Mouse (Mus musculus): ENCODE measurements around the gene Olfr576. TPM values are rescaled to one million over a fixed set of nuclear protein-coding genes. Genes with fewer than 3 reads are reported as not detected.

Gene Olfr576
- polyA plus RNA-seq, 2 experiments = not detected

DNA sequence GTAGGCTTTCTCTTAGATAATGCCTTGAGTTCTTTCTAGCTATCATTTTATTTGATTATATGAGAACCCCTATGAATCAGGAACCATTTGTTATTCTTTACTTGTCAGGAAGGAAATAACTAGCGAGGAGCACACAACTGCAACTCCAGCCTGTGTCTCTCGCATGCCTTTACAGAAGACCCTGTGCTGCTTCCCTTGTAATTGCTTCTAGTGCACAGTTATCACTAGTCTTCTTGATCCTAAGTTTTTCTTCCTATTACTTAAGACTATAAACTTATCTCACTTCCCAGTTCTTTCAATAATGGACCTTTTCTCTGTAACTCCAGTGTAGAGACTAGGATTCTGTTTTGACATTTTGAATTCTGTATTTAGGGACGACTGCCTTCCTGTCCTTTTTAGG is 4.3 kb upstream of the Olfr576 start:
- no peak for TF ChIP-seq POLR2A (IDR thresholded peaks at IDR 0.05; ENCODE audit: borderline replicate concordance, extremely low read depth, insufficient read depth, insufficient read length)
- no peak overlapping the region for H3K4me3 ChIP-seq (replicated peaks; ENCODE audit: low read length)
- ATAC-seq (ENCODE audit: low FRiP score, low read depth) = no peak
- H3K9me3 ChIP-seq (ENCODE audit: control insufficient read depth, low read length) = no peaks in the 10 kb centered on the region
- H3K4me2 ChIP-seq (replicated peaks; ENCODE audit: low read depth, low read length, severe bottlenecking) = no peak overlapping the region
- H3K27ac ChIP-seq (replicated peaks; ENCODE audit: low read depth, low read length) = no peak overlapping the region
- H3K27me3 ChIP-seq (ENCODE audit: control insufficient read depth, insufficient read depth, low read length) = no peaks in the 10 kb centered on the region
- 69% methylated on average over 3 of the region's 3 CpGs for WGBS
- H3K9ac ChIP-seq (ENCODE audit: low read depth, low read length, severe bottlenecking) = no peak overlapping the region
- H3K4me1 ChIP-seq (ENCODE audit: control insufficient read depth, insufficient read depth, low read length) = no peaks in the 10 kb centered on the region
- no peak for DNase-seq (ENCODE audit: low spot score)
- no peaks in the 10 kb centered on the region for H3K36me3 ChIP-seq (ENCODE audit: control insufficient read depth, insufficient read depth, low read length)

DNA sequence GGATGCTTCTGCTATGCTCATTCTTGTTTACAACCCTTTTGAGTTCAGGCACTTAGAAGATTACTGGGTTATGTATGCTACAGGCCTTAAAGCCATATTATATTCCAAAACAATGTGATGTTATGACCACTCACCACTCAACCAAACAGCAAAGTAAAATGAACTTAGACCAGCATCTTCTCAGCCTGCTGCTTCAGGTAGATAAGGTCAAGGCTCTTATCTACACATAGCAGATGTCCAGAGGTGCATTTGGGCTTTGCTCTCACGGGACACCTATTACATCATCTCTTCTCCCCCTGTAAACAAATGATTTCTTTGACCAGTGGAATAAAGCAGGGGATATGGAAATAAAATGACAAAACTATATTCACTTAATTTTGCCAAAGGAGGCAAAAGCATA is 3.9 kb upstream of the Olfr576 start, which contains the start of gene Olfr575:
TSS of gene Olfr575 (minus strand) at position 183 of the 400 bp plus-strand sequence.
- Histone ChIP-seq H3K27ac (replicated peaks; ENCODE audit: low read depth, low read length) (no peak within 1 kb of the TSS), H3K36me3 (ENCODE audit: control insufficient read depth, insufficient read depth, low read length) (no peaks in the 10 kb centered on the region), H3K4me2 (replicated peaks; ENCODE audit: low read depth, low read length, severe bottlenecking) (no peak within 1 kb of the TSS), H3K4me3 (replicated peaks; ENCODE audit: low read length) (no peak within 1 kb of the TSS), H3K27me3 (ENCODE audit: control insufficient read depth, insufficient read depth, low read length) (no peaks in the 10 kb centered on the region), H3K9me3 (ENCODE audit: control insufficient read depth, low read length) (no peaks in the 10 kb centered on the region), H3K4me1 (ENCODE audit: control insufficient read depth, insufficient read depth, low read length) (no peaks in the 10 kb centered on the region), H3K9ac (ENCODE audit: low read depth, low read length, severe bottlenecking) (no peak within 1 kb of the TSS)
- DNase-seq (ENCODE audit: low spot score) = no peak
- ATAC-seq (ENCODE audit: low FRiP score, low read depth) = no peak
- WGBS = 67% methylated on average over 1 of the region's 1 CpGs
- TF ChIP-seq POLR2A (IDR thresholded peaks at IDR 0.05; ENCODE audit: borderline replicate concordance, extremely low read depth, insufficient read depth, insufficient read length) = no peak

DNA sequence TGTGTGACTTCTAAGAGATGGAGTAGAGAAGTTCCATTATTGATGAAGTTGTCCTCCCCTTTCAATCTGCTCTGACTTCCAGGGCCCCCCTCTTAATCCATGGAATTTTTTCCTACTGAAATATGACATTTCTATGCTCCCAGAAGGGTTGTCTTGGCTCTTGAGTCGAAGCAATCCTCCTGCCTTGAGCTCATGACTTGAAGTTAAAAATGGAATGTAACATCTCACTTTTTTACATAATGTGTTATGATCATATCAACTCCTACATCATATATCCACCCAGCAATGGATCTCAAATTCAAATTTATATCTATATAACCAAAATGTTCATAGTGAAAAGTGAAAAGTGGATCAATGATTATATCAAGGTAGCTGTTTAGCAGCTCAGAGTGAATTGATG is 11.9 kb downstream of the Olfr576 start:
- no peak overlapping the region for H3K27ac ChIP-seq (replicated peaks; ENCODE audit: low read depth, low read length)
- no peak overlapping the region for H3K4me3 ChIP-seq (replicated peaks; ENCODE audit: low read length)
- ATAC-seq (ENCODE audit: low FRiP score, low read depth) = no peak
- no peaks in the 10 kb centered on the region for H3K27me3 ChIP-seq (ENCODE audit: control insufficient read depth, insufficient read depth, low read length)
- WGBS = 33% methylated on average over 1 of the region's 1 CpGs
- H3K4me1 ChIP-seq (ENCODE audit: control insufficient read depth, insufficient read depth, low read length) = no peaks in the 10 kb centered on the region
- no peak for DNase-seq (ENCODE audit: low spot score)
- no peaks in the 10 kb centered on the region for H3K9me3 ChIP-seq (ENCODE audit: control insufficient read depth, low read length)
- H3K36me3 ChIP-seq (ENCODE audit: control insufficient read depth, insufficient read depth, low read length) = no peaks in the 10 kb centered on the region
- no peak overlapping the region for H3K9ac ChIP-seq (ENCODE audit: low read depth, low read length, severe bottlenecking)
- no peak overlapping the region for H3K4me2 ChIP-seq (replicated peaks; ENCODE audit: low read depth, low read length, severe bottlenecking)
- no peak for TF ChIP-seq POLR2A (IDR thresholded peaks at IDR 0.05; ENCODE audit: borderline replicate concordance, extremely low read depth, insufficient read depth, insufficient read length)

DNA sequence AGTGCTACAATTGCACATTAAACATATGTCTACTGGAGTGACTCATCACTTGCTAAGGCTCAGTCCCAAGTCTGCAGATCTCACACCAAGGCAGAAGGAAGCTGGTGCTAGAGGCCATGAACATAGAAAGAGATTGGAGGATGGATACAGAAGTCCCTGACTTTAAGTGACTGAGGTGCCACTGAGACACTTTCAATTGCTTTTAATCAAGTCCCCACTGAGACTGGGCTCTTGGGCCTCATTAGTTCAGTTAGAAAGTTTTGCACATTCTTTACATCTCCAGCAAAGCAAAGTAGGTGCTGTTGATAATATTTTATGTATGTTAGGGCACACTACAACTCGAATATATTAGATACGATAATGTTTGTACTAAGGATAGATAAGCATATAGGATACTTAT is 13.4 kb downstream of the Olfr576 start, which contains the start of gene Olfr577:
TSS of gene Olfr577 (minus strand) at position 101 of the 400 bp plus-strand sequence.
- H3K27me3 ChIP-seq (ENCODE audit: control insufficient read depth, insufficient read depth, low read length) = no peaks in the 10 kb centered on the region
- H3K36me3 ChIP-seq (ENCODE audit: control insufficient read depth, insufficient read depth, low read length) = no peaks in the 10 kb centered on the region
- no peak within 1 kb of the TSS for H3K27ac ChIP-seq (replicated peaks; ENCODE audit: low read depth, low read length)
- H3K9me3 ChIP-seq (ENCODE audit: control insufficient read depth, low read length) = no peaks in the 10 kb centered on the region
- TF ChIP-seq POLR2A (IDR thresholded peaks at IDR 0.05; ENCODE audit: borderline replicate concordance, extremely low read depth, insufficient read depth, insufficient read length) = no peak
- no peak for DNase-seq (ENCODE audit: low spot score)
- no peak for ATAC-seq (ENCODE audit: low FRiP score, low read depth)
- H3K4me3 ChIP-seq (replicated peaks; ENCODE audit: low read length) = no peak within 1 kb of the TSS
- H3K9ac ChIP-seq (ENCODE audit: low read depth, low read length, severe bottlenecking) = no peak within 1 kb of the TSS
- no peak within 1 kb of the TSS for H3K4me2 ChIP-seq (replicated peaks; ENCODE audit: low read depth, low read length, severe bottlenecking)
- H3K4me1 ChIP-seq (ENCODE audit: control insufficient read depth, insufficient read depth, low read length) = no peaks in the 10 kb centered on the region
- 82% methylated on average over 2 of the region's 2 CpGs for WGBS

DNA sequence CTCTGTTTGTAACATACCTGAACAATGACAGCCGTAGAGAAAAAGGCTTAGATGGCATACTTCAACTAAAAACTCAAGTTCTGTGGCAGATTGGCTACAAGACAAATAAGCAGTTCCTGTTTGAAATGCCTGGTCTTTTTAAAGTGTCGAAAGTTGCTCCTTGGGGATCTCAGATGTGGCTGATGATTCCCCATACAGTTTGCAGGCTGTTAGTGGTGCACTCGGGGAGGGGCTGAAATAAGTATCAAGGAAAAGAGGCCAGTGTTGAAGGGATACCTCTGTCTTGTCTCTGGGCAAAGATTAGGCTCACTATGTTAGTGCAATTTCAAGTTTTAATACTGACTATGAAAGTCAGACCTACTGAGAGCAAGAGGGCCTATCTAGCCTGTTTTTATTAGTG is 26.8 kb downstream of the Olfr576 start, which contains the start of gene Olfr578:
TSS of gene Olfr578 (minus strand) at position 101 of the 400 bp plus-strand sequence.
- no peak within 1 kb of the TSS for H3K4me2 ChIP-seq (replicated peaks; ENCODE audit: low read depth, low read length, severe bottlenecking)
- DNase-seq (ENCODE audit: low spot score) (no peak), ATAC-seq (ENCODE audit: low FRiP score, low read depth) (no peak)
- no peak within 1 kb of the TSS for H3K27ac ChIP-seq (replicated peaks; ENCODE audit: low read depth, low read length)
- H3K27me3 ChIP-seq (ENCODE audit: control insufficient read depth, insufficient read depth, low read length) = no peaks in the 10 kb centered on the region
- no peak for TF ChIP-seq POLR2A (IDR thresholded peaks at IDR 0.05; ENCODE audit: borderline replicate concordance, extremely low read depth, insufficient read depth, insufficient read length)
- no peaks in the 10 kb centered on the region for H3K36me3 ChIP-seq (ENCODE audit: control insufficient read depth, insufficient read depth, low read length)
- WGBS = 74% methylated on average over 3 of the region's 3 CpGs
- H3K9me3 ChIP-seq (ENCODE audit: control insufficient read depth, low read length) = no peaks in the 10 kb centered on the region
- no peak within 1 kb of the TSS for H3K9ac ChIP-seq (ENCODE audit: low read depth, low read length, severe bottlenecking)
- H3K4me1 ChIP-seq (ENCODE audit: control insufficient read depth, insufficient read depth, low read length) = no peaks in the 10 kb centered on the region
- H3K4me3 ChIP-seq (replicated peaks; ENCODE audit: low read length) = no peak within 1 kb of the TSS

Other genes starting within 250 kb of the Olfr576 start
- gene Olfr33, start 243.6 kb upstream of the Olfr576 start, polyA plus RNA-seq (2012; rRNA removed) = not detected in 2 replicates
- not detected in 2 replicates for gene Olfr33, start 243.6 kb upstream of the Olfr576 start, polyA plus RNA-seq (2014; fragmentation: Nextera tagmentation; extraction: Ambion mirVana)
- not detected in 2 replicates for gene Olfr559, start 235.2 kb upstream of the Olfr576 start, polyA plus RNA-seq (2012; rRNA removed)
- gene Olfr559, start 235.2 kb upstream of the Olfr576 start, polyA plus RNA-seq (2014; fragmentation: Nextera tagmentation; extraction: Ambion mirVana) = not detected in 2 replicates
- 0.04 and 0.05 TPM in 2 replicates for gene Olfr560, start 203.3 kb upstream of the Olfr576 start, polyA plus RNA-seq (2012; rRNA removed)
- not detected in 2 replicates for gene Olfr560, start 203.3 kb upstream of the Olfr576 start, polyA plus RNA-seq (2014; fragmentation: Nextera tagmentation; extraction: Ambion mirVana)
- gene Olfr78, start 203.2 kb upstream of the Olfr576 start, polyA plus RNA-seq (2012; rRNA removed) = 0.45 and 0.62 TPM in 2 replicates
- 0.07 and 0.18 TPM in 2 replicates for gene Olfr78, start 203.2 kb upstream of the Olfr576 start, polyA plus RNA-seq (2014; fragmentation: Nextera tagmentation; extraction: Ambion mirVana)
- gene Olfr561, start 191.4 kb upstream of the Olfr576 start, polyA plus RNA-seq (2012; rRNA removed) = not detected in 2 replicates
- gene Olfr561, start 191.4 kb upstream of the Olfr576 start, polyA plus RNA-seq (2014; fragmentation: Nextera tagmentation; extraction: Ambion mirVana) = not detected in 2 replicates
- gene Olfr564, start 159.2 kb upstream of the Olfr576 start, polyA plus RNA-seq (2012; rRNA removed) = not detected in 2 replicates
- gene Olfr564, start 159.2 kb upstream of the Olfr576 start, polyA plus RNA-seq (2014; fragmentation: Nextera tagmentation; extraction: Ambion mirVana) = not detected in 2 replicates
- gene Olfr566, start 103.9 kb upstream of the Olfr576 start, polyA plus RNA-seq (2012; rRNA removed) = not detected in 2 replicates
- not detected in 2 replicates for gene Olfr566, start 103.9 kb upstream of the Olfr576 start, polyA plus RNA-seq (2014; fragmentation: Nextera tagmentation; extraction: Ambion mirVana)
- gene Olfr568, start 85.5 kb upstream of the Olfr576 start, polyA plus RNA-seq (2012; rRNA removed) = not detected in 2 replicates
- gene Olfr568, start 85.5 kb upstream of the Olfr576 start, polyA plus RNA-seq (2014; fragmentation: Nextera tagmentation; extraction: Ambion mirVana) = not detected in 2 replicates
- not detected in 2 replicates for gene Olfr569, start 71.8 kb upstream of the Olfr576 start, polyA plus RNA-seq (2012; rRNA removed)
- gene Olfr569, start 71.8 kb upstream of the Olfr576 start, polyA plus RNA-seq (2014; fragmentation: Nextera tagmentation; extraction: Ambion mirVana) = not detected in 2 replicates
- gene Olfr570, start 68.1 kb upstream of the Olfr576 start, polyA plus RNA-seq (2012; rRNA removed) = not detected in 2 replicates
- not detected in 2 replicates for gene Olfr570, start 68.1 kb upstream of the Olfr576 start, polyA plus RNA-seq (2014; fragmentation: Nextera tagmentation; extraction: Ambion mirVana)
- not detected in 2 replicates for gene Olfr571, start 45.1 kb upstream of the Olfr576 start, polyA plus RNA-seq (2012; rRNA removed)
- not detected in 2 replicates for gene Olfr571, start 45.1 kb upstream of the Olfr576 start, polyA plus RNA-seq (2014; fragmentation: Nextera tagmentation; extraction: Ambion mirVana)
- not detected in 2 replicates for gene Olfr572, start 38.3 kb upstream of the Olfr576 start, polyA plus RNA-seq (2012; rRNA removed)
- gene Olfr572, start 38.3 kb upstream of the Olfr576 start, polyA plus RNA-seq (2014; fragmentation: Nextera tagmentation; extraction: Ambion mirVana) = not detected in 2 replicates
- gene Olfr573-ps1, start 20.1 kb upstream of the Olfr576 start, polyA plus RNA-seq (2012; rRNA removed) = not detected in 2 replicates
- gene Olfr573-ps1, start 20.1 kb upstream of the Olfr576 start, polyA plus RNA-seq (2014; fragmentation: Nextera tagmentation; extraction: Ambion mirVana) = not detected in 2 replicates
- not detected in 2 replicates for gene Olfr574, start 14.2 kb upstream of the Olfr576 start, polyA plus RNA-seq (2012; rRNA removed)
- gene Olfr574, start 14.2 kb upstream of the Olfr576 start, polyA plus RNA-seq (2014; fragmentation: Nextera tagmentation; extraction: Ambion mirVana) = not detected in 2 replicates
- not detected in 2 replicates for gene Olfr575, start 3.9 kb upstream of the Olfr576 start, polyA plus RNA-seq (2012; rRNA removed)
- not detected in 2 replicates for gene Olfr575, start 3.9 kb upstream of the Olfr576 start, polyA plus RNA-seq (2014; fragmentation: Nextera tagmentation; extraction: Ambion mirVana)
- gene Olfr577, start 13.3 kb downstream of the Olfr576 start, polyA plus RNA-seq (2012; rRNA removed) = not detected in 2 replicates
- not detected in 2 replicates for gene Olfr577, start 13.3 kb downstream of the Olfr576 start, polyA plus RNA-seq (2014; fragmentation: Nextera tagmentation; extraction: Ambion mirVana)
- not detected in 2 replicates for gene Olfr578, start 26.7 kb downstream of the Olfr576 start, polyA plus RNA-seq (2012; rRNA removed)
- not detected in 2 replicates for gene Olfr578, start 26.7 kb downstream of the Olfr576 start, polyA plus RNA-seq (2014; fragmentation: Nextera tagmentation; extraction: Ambion mirVana)
- not detected in 2 replicates for gene Olfr582, start 75.4 kb downstream of the Olfr576 start, polyA plus RNA-seq (2012; rRNA removed)
- gene Olfr582, start 75.4 kb downstream of the Olfr576 start, polyA plus RNA-seq (2014; fragmentation: Nextera tagmentation; extraction: Ambion mirVana) = not detected in 2 replicates
- not detected in 2 replicates for gene Olfr583, start 88.6 kb downstream of the Olfr576 start, polyA plus RNA-seq (2012; rRNA removed)
- not detected in 2 replicates for gene Olfr583, start 88.6 kb downstream of the Olfr576 start, polyA plus RNA-seq (2014; fragmentation: Nextera tagmentation; extraction: Ambion mirVana)
- gene Olfr584, start 119.2 kb downstream of the Olfr576 start, polyA plus RNA-seq (2012; rRNA removed) = not detected in 2 replicates
- not detected in 2 replicates for gene Olfr584, start 119.2 kb downstream of the Olfr576 start, polyA plus RNA-seq (2014; fragmentation: Nextera tagmentation; extraction: Ambion mirVana)
- gene Olfr585, start 135.1 kb downstream of the Olfr576 start, polyA plus RNA-seq (2012; rRNA removed) = not detected in 2 replicates
- gene Olfr585, start 135.1 kb downstream of the Olfr576 start, polyA plus RNA-seq (2014; fragmentation: Nextera tagmentation; extraction: Ambion mirVana) = not detected in 2 replicates
- not detected in 2 replicates for gene Olfr586, start 163.0 kb downstream of the Olfr576 start, polyA plus RNA-seq (2012; rRNA removed)
- not detected in 2 replicates for gene Olfr586, start 163.0 kb downstream of the Olfr576 start, polyA plus RNA-seq (2014; fragmentation: Nextera tagmentation; extraction: Ambion mirVana)
- gene Olfr588-ps1, start 178.2 kb downstream of the Olfr576 start, polyA plus RNA-seq (2012; rRNA removed) = not detected in 2 replicates
- gene Olfr588-ps1, start 178.2 kb downstream of the Olfr576 start, polyA plus RNA-seq (2014; fragmentation: Nextera tagmentation; extraction: Ambion mirVana) = not detected in 2 replicates
- not detected in 2 replicates for gene Olfr589, start 193.7 kb downstream of the Olfr576 start, polyA plus RNA-seq (2012; rRNA removed)
- gene Olfr589, start 193.7 kb downstream of the Olfr576 start, polyA plus RNA-seq (2014; fragmentation: Nextera tagmentation; extraction: Ambion mirVana) = not detected in 2 replicates
- not detected in 2 replicates for gene Olfr591, start 215.7 kb downstream of the Olfr576 start, polyA plus RNA-seq (2012; rRNA removed)
- not detected in 2 replicates for gene Olfr591, start 215.7 kb downstream of the Olfr576 start, polyA plus RNA-seq (2014; fragmentation: Nextera tagmentation; extraction: Ambion mirVana)
- gene Olfr592, start 222.1 kb downstream of the Olfr576 start, polyA plus RNA-seq (2012; rRNA removed) = not detected in 2 replicates
- gene Olfr592, start 222.1 kb downstream of the Olfr576 start, polyA plus RNA-seq (2014; fragmentation: Nextera tagmentation; extraction: Ambion mirVana) = not detected in 2 replicates
- gene Olfr593, start 249.2 kb downstream of the Olfr576 start, polyA plus RNA-seq (2012; rRNA removed) = not detected in 2 replicates
- gene Olfr593, start 249.2 kb downstream of the Olfr576 start, polyA plus RNA-seq (2014; fragmentation: Nextera tagmentation; extraction: Ambion mirVana) = not detected in 2 replicates